Mouse (Mus musculus) layer of hippocampus, adult 2 months (tissue): ENCODE measurements around the gene Cmya5. TPM values are rescaled to one million over a fixed set of nuclear protein-coding genes. Genes with fewer than 3 reads are reported as not detected.
"Not testable (repeated sequence)": the region's sequence is repeated elsewhere in the genome, so short reads cannot be mapped to it uniquely, and the experiment has no call there.

Source experiments
- DNase-seq, 2 experiments: peaks; one replicate each; pipeline ENCODE4 v3.0.0; 2022; ENCODE audit warnings: low spot score in 2 of 2
- H3K27ac ChIP-seq: fragments of 200-600 bp; 2 replicates; pipeline ENCODE4 v1.8.1; 2022
- H3K4me3 ChIP-seq: fragments of 200-600 bp; 2 replicates; pipeline ENCODE4 v1.8.1; 2022; ENCODE audit warnings: mild to moderate bottlenecking
- CTCF ChIP-seq: fragments of 200-600 bp; conservative IDR thresholded peaks from 2 replicates; pipeline ENCODE4 v1.8.1; 2022; ENCODE audit warnings: antibody characterized with exemption, mild to moderate bottlenecking, moderate library complexity
- total RNA-seq, 2 experiments: library from RNA; stranded (reverse); gene quantifications; 2 replicates each; pipeline ENCODE4 v1.2.3; 2021

The Cmya5 gene
- total RNA-seq, 2 experiments from 2014 or later: 3.4 to 3.5 TPM

DNA sequence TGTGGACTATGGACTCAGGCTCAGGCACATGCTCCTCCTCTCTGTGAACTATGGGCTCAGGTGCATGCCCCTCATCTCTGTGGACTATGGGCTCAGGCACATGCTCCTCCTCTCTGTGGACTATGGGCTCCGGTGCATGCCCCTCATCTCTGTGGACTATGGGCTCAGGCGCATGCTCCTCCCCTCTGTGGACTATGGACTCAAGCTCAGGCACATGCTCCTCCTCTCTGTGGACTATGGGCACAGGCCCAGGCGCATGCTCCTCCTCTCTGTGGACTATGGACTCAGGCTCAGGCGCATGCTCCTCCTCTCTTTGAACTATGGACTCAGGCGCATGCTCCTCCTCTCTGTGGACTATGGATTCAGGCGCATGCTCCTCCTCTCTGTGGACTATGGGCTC, 47.9 kb downstream of the Cmya5 start:
- H3K27ac ChIP-seq: no peak overlapping the region
- H3K4me3 ChIP-seq: no peak overlapping the region
- no peak for TF ChIP-seq CTCF
- DNase-seq: no peak

GRCm38 (mm10) chr13:93095097-93095791, 49.3 kb downstream of the Cmya5 start:
- H3K4me3 ChIP-seq: no peak overlapping the region
- peak overlapping the region; percentile 65; the same call in 1 of the 2 replicates for H3K27ac ChIP-seq
- DNase-seq: no peak
- TF ChIP-seq CTCF: no peak

DNA sequence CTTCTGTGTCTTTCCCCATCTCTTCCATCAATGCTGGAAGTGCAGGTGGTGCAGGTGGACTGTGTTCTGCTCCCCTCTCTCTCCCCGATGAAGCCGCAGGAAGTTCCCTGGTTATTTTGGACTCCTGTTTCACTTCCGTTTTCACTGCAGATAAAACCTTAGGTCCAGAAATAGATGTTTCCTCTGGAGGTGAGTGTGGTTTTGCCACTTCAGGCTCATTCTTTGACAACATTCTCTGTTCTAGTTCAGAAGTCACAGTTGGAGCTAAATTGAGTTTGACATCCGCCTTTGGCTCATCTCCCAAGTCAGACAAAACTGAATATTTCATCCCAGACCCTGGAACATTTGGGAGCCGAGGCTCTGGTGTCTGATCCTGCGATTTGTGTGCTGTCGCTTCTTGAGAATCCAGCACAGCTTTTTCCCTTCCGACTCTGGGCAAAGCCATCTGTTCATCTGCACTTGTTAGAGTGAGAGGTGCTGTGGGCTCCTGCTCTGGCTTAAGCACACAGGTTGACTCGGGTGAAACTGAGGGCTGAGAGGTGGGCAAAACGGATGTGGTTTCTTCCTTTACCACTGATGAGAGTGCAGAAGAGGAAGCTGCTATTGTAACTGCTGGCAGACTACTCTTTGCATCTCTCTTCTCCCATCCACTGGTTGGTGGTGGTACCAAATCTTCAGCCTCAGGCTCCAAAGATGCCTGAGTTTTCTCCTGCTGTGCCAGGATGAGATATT, 50.2 kb downstream of the Cmya5 start:
- Histone ChIP-seq H3K4me3 (no peak overlapping the region), H3K27ac (peak overlapping the region; percentile 65)
- peak; percentile 24 to 33 for DNase-seq
- no peak for TF ChIP-seq CTCF

- no peak for TF ChIP-seq CTCF
- peak overlapping the region; percentile 65; the same call in 1 of the 2 replicates for H3K27ac ChIP-seq
- no peak for DNase-seq
- no peak overlapping the region for H3K4me3 ChIP-seq
Observed at GRCm38 (mm10) chr13:93093697-93094096, 50.8 kb downstream of the Cmya5 start.

GRCm38 (mm10) chr13:93092916-93093429, 51.6 kb downstream of the Cmya5 start:
- no peak for DNase-seq
- H3K27ac ChIP-seq: no peak overlapping the region
- TF ChIP-seq CTCF: no peak
- no peak overlapping the region for H3K4me3 ChIP-seq

GRCm38 (mm10) chr13:93091866-93092455, 52.6 kb downstream of the Cmya5 start:
- no peak for DNase-seq
- no peak for TF ChIP-seq CTCF
- no peak overlapping the region for H3K4me3 ChIP-seq
- 0 out of 2 replicates have a peak overlapping the region, but pooled peaks have one; percentile 0 for H3K27ac ChIP-seq

- no peak overlapping the region for H3K4me3 ChIP-seq
- no peak overlapping the region for H3K27ac ChIP-seq
- DNase-seq: no peak
- TF ChIP-seq CTCF: no peak
Observed at GRCm38 (mm10) chr13:93091176-93091575, 53.3 kb downstream of the Cmya5 start.

- DNase-seq: no peak
- Histone ChIP-seq H3K27ac (no peak overlapping the region), H3K4me3 (no peak overlapping the region)
- no peak for TF ChIP-seq CTCF
Observed at GRCm38 (mm10) chr13:93089481-93089880, 55.0 kb downstream of the Cmya5 start.

GRCm38 (mm10) chr13:93085711-93086110, 58.8 kb downstream of the Cmya5 start:
- no peak for DNase-seq
- no peak for TF ChIP-seq CTCF
- Histone ChIP-seq H3K27ac (no peak overlapping the region), H3K4me3 (no peak overlapping the region)

- H3K4me3 ChIP-seq, DNase-seq, H3K27ac ChIP-seq: not testable (repeated sequence)
Observed at GRCm38 (mm10) chr13:93082324-93082723, 62.2 kb downstream of the Cmya5 start.

- DNase-seq: no peak
- no peak for TF ChIP-seq CTCF
- H3K27ac ChIP-seq: no peak overlapping the region
- H3K4me3 ChIP-seq: no peak overlapping the region
Observed at GRCm38 (mm10) chr13:93080859-93081258, 63.7 kb downstream of the Cmya5 start.

GRCm38 (mm10) chr13:93074147-93074641, 70.3 kb downstream of the Cmya5 start:
- no peak for TF ChIP-seq CTCF
- Histone ChIP-seq H3K4me3 (peak overlapping the region; percentile 36), H3K27ac (peak overlapping the region; percentile 89)
- DNase-seq: peak in 1 of 2 experiments; percentile 29

GRCm38 (mm10) chr13:93073595-93073994, 70.9 kb downstream of the Cmya5 start:
- Histone ChIP-seq H3K4me3 (peak overlapping the region; percentile 36; the same call in 1 of the 2 replicates), H3K27ac (peak overlapping the region; percentile 89)
- TF ChIP-seq CTCF: no peak
- DNase-seq: peak; percentile 83 to 88
